Mouse (Mus musculus) CD4-positive, CD25-positive, alpha-beta regulatory T cell, adult 9 weeks (primary cell): ENCODE measurements around the gene Ppp1r13l. TPM values are rescaled to one million over a fixed set of nuclear protein-coding genes. Genes with fewer than 3 reads are reported as not detected.

Experiments used
- polyA plus RNA-seq: library from polyadenylated mRNA; unstranded; fragments of 100-300 nt; shearing (Covaris generic); gene quantifications from one replicate; pipeline ENCODE4 v1.2.1, GENCODE M21; 2017

Ppp1r13l gene
- 0.29 TPM for polyA plus RNA-seq

GRCm38 (mm10) chr7:19359299-19359891, at the start of gene Ppp1r13l, which contains the start of gene Cd3eap:
Gene Ppp1r13l, plus strand, starts transcription at chr7:19359749.
Gene Cd3eap, minus strand, starts transcription at chr7:19359483.

DNA sequence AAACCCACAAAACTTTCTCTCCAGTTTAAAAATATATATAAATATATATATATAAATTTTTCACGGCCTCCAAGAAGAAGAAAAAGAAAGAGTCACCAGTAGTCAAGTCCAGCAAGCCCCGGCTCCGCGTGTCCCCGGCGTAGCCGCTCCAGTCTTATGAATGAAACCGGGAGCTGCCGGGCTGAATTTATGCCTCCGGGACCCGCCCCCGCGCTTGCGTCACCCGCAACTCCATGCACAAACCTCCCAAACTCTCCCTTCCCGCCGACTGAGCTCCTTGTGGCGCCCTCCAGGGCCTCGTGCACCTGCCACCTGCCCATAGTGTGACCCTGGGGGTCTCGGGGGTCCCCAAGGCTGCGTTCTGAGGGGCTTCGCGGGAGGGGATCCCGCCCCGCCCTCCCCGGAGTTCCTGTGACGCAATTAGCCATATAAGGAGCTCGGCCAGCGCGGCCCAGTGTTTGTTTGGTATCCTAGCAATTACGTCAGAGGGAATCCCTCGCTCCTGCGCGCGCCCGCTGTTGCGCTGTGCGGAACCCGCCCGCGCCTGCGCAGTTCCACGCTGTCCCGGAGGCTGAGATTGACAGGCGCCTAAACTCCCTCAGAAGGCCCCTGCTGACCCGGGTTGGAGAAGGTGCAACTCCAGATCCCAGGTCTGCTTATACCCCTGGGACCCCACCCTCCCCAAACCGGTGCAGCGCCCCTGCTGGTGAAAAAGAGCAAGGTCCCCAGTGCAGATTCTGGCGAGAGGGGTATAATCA, 49.5 kb upstream of the Ppp1r13l start, which contains the start of gene Fosb:
Gene Fosb, minus strand, starts transcription at position 168 of the 758 bp plus-strand sequence.

DNA sequence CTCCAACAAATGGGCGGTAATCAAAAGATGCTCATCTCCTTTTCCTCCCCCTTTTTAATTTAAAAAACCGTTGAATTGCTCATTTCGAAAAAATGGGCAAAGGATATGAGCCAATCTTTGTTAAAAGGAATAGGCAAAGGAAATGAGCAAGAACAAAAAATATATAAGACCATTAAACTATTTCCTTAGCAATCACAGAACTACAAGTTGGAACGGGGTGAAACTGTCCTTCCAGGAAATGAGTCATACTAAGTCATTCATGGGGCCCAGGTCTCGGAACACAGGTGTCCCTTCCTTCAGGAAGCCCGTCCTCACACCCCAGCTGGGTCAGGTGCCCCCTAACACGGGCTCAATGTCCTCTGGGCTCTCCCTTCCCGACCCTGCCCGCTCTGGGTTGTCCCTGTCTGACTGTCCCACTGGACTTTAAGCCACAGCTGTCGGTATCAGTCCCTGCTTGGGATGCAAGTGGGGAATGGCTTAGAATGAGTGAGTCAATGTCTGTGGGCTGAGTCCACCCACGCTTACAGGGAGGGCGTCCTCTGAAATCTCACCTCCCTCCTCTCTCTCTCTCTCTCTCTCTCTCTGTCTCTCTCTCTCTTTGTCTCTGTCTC, 15.2 kb upstream of the Ppp1r13l start, which contains the start of gene Ercc1:
Gene Ercc1, plus strand, starts transcription at position 542 of the 611 bp plus-strand sequence.

DNA sequence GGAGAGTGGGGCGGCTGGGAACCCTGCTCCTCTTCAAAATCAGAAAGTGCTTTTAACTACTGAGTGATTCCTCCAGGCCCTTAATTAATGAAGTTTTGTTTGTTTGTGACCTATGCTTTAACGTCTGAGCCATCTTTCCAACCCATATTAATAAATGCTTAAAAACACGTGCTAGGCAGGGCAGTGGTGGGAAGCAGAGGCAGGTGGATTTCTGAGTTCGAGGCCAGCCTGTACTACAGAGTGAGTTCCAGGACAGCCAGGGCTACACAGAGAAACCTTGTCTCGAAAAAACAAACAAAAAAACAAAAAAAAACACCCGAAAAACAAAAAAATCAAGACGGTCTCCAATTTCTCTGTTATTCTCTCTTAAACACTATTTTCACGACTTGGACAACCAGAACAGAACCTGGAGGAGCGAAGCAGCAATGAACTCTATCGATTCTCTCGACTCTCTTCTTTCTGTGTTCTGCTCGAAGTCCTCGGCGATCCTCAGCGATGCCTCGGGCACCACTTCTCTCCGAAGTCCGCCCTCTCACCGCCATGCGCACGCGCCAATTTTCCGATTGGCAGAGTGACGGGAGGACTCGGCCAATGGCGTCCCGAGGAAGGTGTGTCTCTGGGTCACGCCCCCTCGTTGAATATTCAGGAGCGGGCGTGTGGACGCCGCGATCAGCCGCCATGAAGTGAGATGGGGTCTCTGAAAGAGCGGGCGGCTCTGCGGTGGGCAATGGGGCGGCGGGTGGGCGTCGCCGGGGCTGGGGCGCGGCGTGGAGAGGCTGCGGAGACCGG, 22.0 kb downstream of the Ppp1r13l start, which contains the start of gene Ercc2:
Gene Ercc2, plus strand, starts transcription at position 634 of the 789 bp plus-strand sequence.

DNA sequence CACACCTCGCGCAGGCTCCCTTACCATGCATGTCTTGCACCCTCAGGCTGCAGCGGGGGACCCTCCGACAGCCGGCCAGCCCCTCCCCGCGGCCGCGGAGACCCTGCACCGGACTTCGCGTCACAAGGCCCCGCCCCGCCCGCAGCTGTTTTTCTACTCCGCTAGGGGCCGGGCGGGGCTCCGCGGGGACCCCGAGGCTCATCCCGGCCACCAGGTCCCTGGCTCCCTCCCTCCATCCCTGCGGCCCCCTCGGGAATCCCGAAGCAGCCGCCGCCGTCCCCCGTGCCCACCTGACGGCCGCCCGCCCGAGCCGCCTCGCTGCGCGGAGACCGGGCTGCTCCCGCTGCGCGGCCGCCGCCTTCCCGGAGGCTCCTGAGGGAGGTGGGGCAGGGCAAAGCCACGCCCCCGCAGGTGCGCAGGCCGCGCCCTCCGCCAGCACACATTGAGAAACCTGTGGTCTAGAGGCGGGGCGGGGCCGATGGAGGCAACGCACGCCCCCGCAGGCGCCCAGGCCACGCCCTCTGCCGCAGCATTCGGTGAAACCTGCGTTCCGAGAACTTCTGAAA, 44.3 kb downstream of the Ppp1r13l start, which contains the start of gene Klc3:
Gene Klc3, minus strand, starts transcription at position 374 of the 566 bp plus-strand sequence.

DNA sequence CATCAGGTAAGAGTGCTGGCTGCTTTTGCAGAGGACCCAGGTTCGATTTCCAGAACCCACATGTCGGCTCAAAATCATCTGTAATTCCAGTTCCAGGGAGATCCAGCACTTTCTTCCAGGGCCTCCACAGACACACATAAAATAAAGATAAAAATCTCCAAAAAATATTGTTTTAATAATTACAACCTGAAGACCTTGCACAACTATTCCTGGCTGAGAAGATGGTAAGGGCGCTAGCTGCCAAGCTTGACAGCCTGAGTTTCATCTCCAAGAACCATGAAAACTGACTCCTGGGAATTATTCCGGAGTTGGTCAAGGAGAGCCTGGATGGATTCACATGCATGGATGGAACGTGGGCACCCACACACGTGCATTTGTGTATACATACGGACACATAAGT, 44.9 kb downstream of the Ppp1r13l start, which contains the start of gene Ckm:
Gene Ckm, plus strand, starts transcription at position 301 of the 400 bp plus-strand sequence.

Other genes starting within 250 kb of the Ppp1r13l start
- gene Gm4969, start 241.4 kb upstream of the Ppp1r13l start, polyA plus RNA-seq: not detected
- 28.3 TPM for gene Fbxo46, start 239.9 kb upstream of the Ppp1r13l start, polyA plus RNA-seq
- 17.4 TPM for gene Qpctl, start 210.5 kb upstream of the Ppp1r13l start, polyA plus RNA-seq
- gene Snrpd2, start 210.0 kb upstream of the Ppp1r13l start, polyA plus RNA-seq: 54.7 TPM
- gene Gipr, start 193.6 kb upstream of the Ppp1r13l start, polyA plus RNA-seq: not detected
- 33.3 TPM for gene Eml2, start 183.3 kb upstream of the Ppp1r13l start, polyA plus RNA-seq
- 0.31 TPM for gene Gpr4, start 147.2 kb upstream of the Ppp1r13l start, polyA plus RNA-seq
- gene Opa3, start 131.4 kb upstream of the Ppp1r13l start, polyA plus RNA-seq: 25.6 TPM
- 301 TPM for gene Vasp, start 87.9 kb upstream of the Ppp1r13l start, polyA plus RNA-seq
- 1.3 TPM for gene Ppm1n, start 79.7 kb upstream of the Ppp1r13l start, polyA plus RNA-seq
- gene Rtn2, start 77.1 kb upstream of the Ppp1r13l start, polyA plus RNA-seq: not detected
- 0.94 TPM for gene Fosb, start 49.7 kb upstream of the Ppp1r13l start, polyA plus RNA-seq
- gene Ercc1, start 15.0 kb upstream of the Ppp1r13l start, polyA plus RNA-seq: 88.0 TPM
- gene Cd3eap, start 266 bp upstream of the Ppp1r13l start, polyA plus RNA-seq: 18.5 TPM
- gene Ercc2, start 22.3 kb downstream of the Ppp1r13l start, polyA plus RNA-seq: 11.8 TPM
- 16.4 TPM for gene Klc3, start 44.4 kb downstream of the Ppp1r13l start, polyA plus RNA-seq
- gene Ckm, start 45.0 kb downstream of the Ppp1r13l start, polyA plus RNA-seq: not detected
- 1.2 TPM for gene Mark4, start 99.1 kb downstream of the Ppp1r13l start, polyA plus RNA-seq
- gene Exoc3l2, start 103.6 kb downstream of the Ppp1r13l start, polyA plus RNA-seq: not detected
- gene Bloc1s3, start 148.6 kb downstream of the Ppp1r13l start, polyA plus RNA-seq: 0.47 TPM
- gene Trappc6a, start 148.6 kb downstream of the Ppp1r13l start, polyA plus RNA-seq: 128 TPM
- gene Nkpd1, start 158.1 kb downstream of the Ppp1r13l start, polyA plus RNA-seq: not detected
- gene Ppp1r37, start 203.3 kb downstream of the Ppp1r13l start, polyA plus RNA-seq: 3.6 TPM
- gene Zfp296, start 217.5 kb downstream of the Ppp1r13l start, polyA plus RNA-seq: 2.1 TPM
- gene Gemin7, start 217.8 kb downstream of the Ppp1r13l start, polyA plus RNA-seq: 75.5 TPM
- gene Clasrp, start 244.7 kb downstream of the Ppp1r13l start, polyA plus RNA-seq: 10.0 TPM